Mouse (Mus musculus) hindbrain, embryonic 16.5 days (tissue): ENCODE data around the gene Sec22c. TPM values are rescaled to one million over a fixed set of nuclear protein-coding genes. Genes with fewer than 3 reads are reported as not detected.

Source experiments
- ATAC-seq: fragments of 200-750 bp; cut with Nextera tagmentation; 2 replicates; pipeline ENCODE4 v1.8.0; 2017; ENCODE audit warnings: moderate TSS enrichment, moderate library complexity
- H3K27ac ChIP-seq: fragments of 300-500 bp; sonication (generic); 2 replicates; pipeline ENCODE4 v1.5.1; 2014; ENCODE audit warnings: low read depth, mild to moderate bottlenecking, control low read depth, low read length, moderate library complexity
- H3K27me3 ChIP-seq: fragments of 300-500 bp; sonication (generic); replicated peaks from 2 replicates; pipeline ENCODE4 v1.6.1; 2014; ENCODE audit warnings: low read length; ENCODE audit not compliant: control insufficient read depth, insufficient read depth
- H3K36me3 ChIP-seq: fragments of 300-500 bp; sonication (generic); 2 replicates; pipeline ENCODE4 v1.6.1; 2014; ENCODE audit warnings: mild to moderate bottlenecking, low read length, moderate library complexity, mixed read lengths; ENCODE audit not compliant: control insufficient read depth, insufficient read depth
- H3K4me1 ChIP-seq: fragments of 300-500 bp; sonication (generic); 2 replicates; pipeline ENCODE4 v1.6.1; 2014; ENCODE audit warnings: low read depth, low read length; ENCODE audit not compliant: control insufficient read depth, insufficient read depth
- H3K4me2 ChIP-seq: fragments of 300-500 bp; sonication (generic); 2 replicates; pipeline ENCODE4 v1.6.1; 2014; ENCODE audit warnings: mild to moderate bottlenecking, low read length, control low read depth, moderate library complexity
- H3K4me3 ChIP-seq: fragments of 300-500 bp; sonication (generic); 2 replicates; pipeline ENCODE4 v1.5.1; 2014; ENCODE audit warnings: mild to moderate bottlenecking, low read length, control low read depth, moderate library complexity
- H3K9ac ChIP-seq: fragments of 300-500 bp; sonication (generic); 2 replicates; pipeline ENCODE4 v1.6.1; 2014; ENCODE audit warnings: low read depth, mild to moderate bottlenecking, control low read depth, low read length, moderate library complexity
- H3K9me3 ChIP-seq: fragments of 300-500 bp; sonication (generic); 2 replicates; pipeline ENCODE4 v1.6.1; 2014; ENCODE audit warnings: mild to moderate bottlenecking, low read length, moderate library complexity; ENCODE audit not compliant: control insufficient read depth
- WGBS: fragments of 180-500 bp; shearing (Covaris S2); extraction: QIAGEN DNeasy Blood & Tissue Kit; methylation state at CpG from one replicate; pipeline ENCODE4 v1.1.7; 2014; 5-methylcytosine and 5-hydroxymethylcytosine counted together
- polyA plus RNA-seq: library from polyadenylated mRNA; unstranded; fragments of >200 nt; fragmentation: Nextera tagmentation; extraction: Ambion mirVana; gene quantifications from 2 replicates; pipeline ENCODE4 v1.2.1, GENCODE M21; 2015

The Sec22c gene
- polyA plus RNA-seq, 1 experiment from 2014 or later = 30.4 TPM

- 87% methylated on average over 3 of the region's 3 CpGs for WGBS
- no peak overlapping the region for H3K9ac ChIP-seq
- no peak for ATAC-seq
- H3K4me2 ChIP-seq = no peak overlapping the region
- no peak overlapping the region for H3K4me3 ChIP-seq
- H3K36me3 ChIP-seq = no peaks in the 10 kb centered on the region
- no peak overlapping the region for H3K27ac ChIP-seq
- no peaks in the 10 kb centered on the region for H3K9me3 ChIP-seq
- peaks cover 15% of the 10 kb centered on the region for H3K4me1 ChIP-seq
- H3K27me3 ChIP-seq = peaks cover 17% of the 10 kb centered on the region
Measured at GRCm38 (mm10) chr9:121644855-121645254, 60.4 kb downstream of the Sec22c start.

- Histone ChIP-seq H3K27ac (no peak within 1 kb of the TSS), H3K4me3 (peak within 1 kb of the TSS; percentile 50), H3K9me3 (no peaks in the 10 kb centered on the region), H3K36me3 (no peaks in the 10 kb centered on the region), H3K27me3 (peaks cover 17% of the 10 kb centered on the region), H3K4me2 (peak within 1 kb of the TSS; percentile 91), H3K4me1 (peaks cover 19% of the 10 kb centered on the region), H3K9ac (peak within 1 kb of the TSS; percentile 75)
- ATAC-seq = peak; percentile 83
- under 1% methylated on average over 75 of the region's 79 CpGs for WGBS
Measured at GRCm38 (mm10) chr9:121642401-121643181, 62.7 kb downstream of the Sec22c start, which contains the start of gene Vipr1. Vipr1 (plus strand) TSS chr9:121642716.

- Histone ChIP-seq H3K4me2 (peak within 1 kb of the TSS; percentile 91), H3K27ac (no peak within 1 kb of the TSS), H3K9me3 (no peaks in the 10 kb centered on the region), H3K4me1 (peaks cover 19% of the 10 kb centered on the region), H3K9ac (peak within 1 kb of the TSS; percentile 75), H3K36me3 (no peaks in the 10 kb centered on the region), H3K27me3 (peaks cover 17% of the 10 kb centered on the region), H3K4me3 (peak within 1 kb of the TSS; percentile 50)
- ATAC-seq = peak; percentile 79
- 0% methylated on average over 23 of the region's 26 CpGs for WGBS
Measured at GRCm38 (mm10) chr9:121642001-121642400, 63.3 kb downstream of the Sec22c start, which contains the start of gene Lyzl4. Lyzl4 (minus strand) TSS chr9:121642096.

- Histone ChIP-seq H3K4me2 (peak overlapping the region; percentile 91), H3K9ac (peak overlapping the region; percentile 75), H3K36me3 (no peaks in the 10 kb centered on the region), H3K27ac (no peak overlapping the region), H3K9me3 (no peaks in the 10 kb centered on the region), H3K4me3 (peak overlapping the region; percentile 50), H3K4me1 (peaks cover 19% of the 10 kb centered on the region), H3K27me3 (peaks cover 17% of the 10 kb centered on the region)
- ATAC-seq = no peak
- WGBS = 14% methylated on average over 27 of the region's 27 CpGs
Measured at GRCm38 (mm10) chr9:121641235-121641915, 63.9 kb downstream of the Sec22c start.

GRCm38 (mm10) chr9:121639790-121640189 is 65.5 kb downstream of the Sec22c start:
- no peaks in the 10 kb centered on the region for H3K9me3 ChIP-seq
- H3K27ac ChIP-seq = no peak overlapping the region
- no peak for ATAC-seq
- H3K9ac ChIP-seq = 0 out of 2 replicates have a peak overlapping the region, but pooled peaks have one; percentile 23
- 45% methylated on average over 16 of the region's 16 CpGs for WGBS
- H3K4me2 ChIP-seq = no peak overlapping the region
- peaks cover 19% of the 10 kb centered on the region for H3K4me1 ChIP-seq
- no peak overlapping the region for H3K4me3 ChIP-seq
- no peaks in the 10 kb centered on the region for H3K36me3 ChIP-seq
- peaks cover 17% of the 10 kb centered on the region for H3K27me3 ChIP-seq

- Histone ChIP-seq H3K4me1 (peaks cover 5% of the 10 kb centered on the region), H3K9ac (no peak overlapping the region), H3K4me2 (no peak overlapping the region), H3K4me3 (no peak overlapping the region), H3K27ac (no peak overlapping the region), H3K27me3 (peaks cover 4% of the 10 kb centered on the region; the same call in 1 of the 2 replicates), H3K36me3 (no peaks in the 10 kb centered on the region), H3K9me3 (no peaks in the 10 kb centered on the region)
- WGBS = 69% methylated on average over 7 of the region's 7 CpGs
- ATAC-seq = no peak
Measured at GRCm38 (mm10) chr9:121635835-121636576, 69.3 kb downstream of the Sec22c start.

- Histone ChIP-seq H3K4me3 (no peak overlapping the region), H3K27ac (no peak overlapping the region), H3K9ac (no peak overlapping the region), H3K36me3 (no peaks in the 10 kb centered on the region), H3K4me2 (no peak overlapping the region), H3K9me3 (no peaks in the 10 kb centered on the region), H3K27me3 (no peaks in the 10 kb centered on the region), H3K4me1 (no peaks in the 10 kb centered on the region)
- 86% methylated on average over 6 of the region's 6 CpGs for WGBS
- no peak for ATAC-seq
Measured at GRCm38 (mm10) chr9:121633306-121633705, 72.0 kb downstream of the Sec22c start.

GRCm38 (mm10) chr9:121632891-121633290 is 72.4 kb downstream of the Sec22c start:
- Histone ChIP-seq H3K4me2 (no peak overlapping the region), H3K36me3 (no peaks in the 10 kb centered on the region), H3K27me3 (no peaks in the 10 kb centered on the region), H3K4me3 (no peak overlapping the region), H3K9ac (no peak overlapping the region), H3K4me1 (no peaks in the 10 kb centered on the region), H3K27ac (no peak overlapping the region), H3K9me3 (no peaks in the 10 kb centered on the region)
- WGBS = 83% methylated on average over 10 of the region's 10 CpGs
- ATAC-seq = no peak

GRCm38 (mm10) chr9:121631946-121632345 is 73.3 kb downstream of the Sec22c start:
- H3K4me2 ChIP-seq = no peak overlapping the region
- WGBS = 73% methylated on average over 4 of the region's 4 CpGs
- H3K9me3 ChIP-seq = no peaks in the 10 kb centered on the region
- no peak for ATAC-seq
- no peak overlapping the region for H3K4me3 ChIP-seq
- no peak overlapping the region for H3K9ac ChIP-seq
- no peak overlapping the region for H3K27ac ChIP-seq
- no peaks in the 10 kb centered on the region for H3K36me3 ChIP-seq
- no peaks in the 10 kb centered on the region for H3K27me3 ChIP-seq
- H3K4me1 ChIP-seq = no peaks in the 10 kb centered on the region
